Mouse (Mus musculus): ENCODE data around the gene Ufd1.

DNA sequence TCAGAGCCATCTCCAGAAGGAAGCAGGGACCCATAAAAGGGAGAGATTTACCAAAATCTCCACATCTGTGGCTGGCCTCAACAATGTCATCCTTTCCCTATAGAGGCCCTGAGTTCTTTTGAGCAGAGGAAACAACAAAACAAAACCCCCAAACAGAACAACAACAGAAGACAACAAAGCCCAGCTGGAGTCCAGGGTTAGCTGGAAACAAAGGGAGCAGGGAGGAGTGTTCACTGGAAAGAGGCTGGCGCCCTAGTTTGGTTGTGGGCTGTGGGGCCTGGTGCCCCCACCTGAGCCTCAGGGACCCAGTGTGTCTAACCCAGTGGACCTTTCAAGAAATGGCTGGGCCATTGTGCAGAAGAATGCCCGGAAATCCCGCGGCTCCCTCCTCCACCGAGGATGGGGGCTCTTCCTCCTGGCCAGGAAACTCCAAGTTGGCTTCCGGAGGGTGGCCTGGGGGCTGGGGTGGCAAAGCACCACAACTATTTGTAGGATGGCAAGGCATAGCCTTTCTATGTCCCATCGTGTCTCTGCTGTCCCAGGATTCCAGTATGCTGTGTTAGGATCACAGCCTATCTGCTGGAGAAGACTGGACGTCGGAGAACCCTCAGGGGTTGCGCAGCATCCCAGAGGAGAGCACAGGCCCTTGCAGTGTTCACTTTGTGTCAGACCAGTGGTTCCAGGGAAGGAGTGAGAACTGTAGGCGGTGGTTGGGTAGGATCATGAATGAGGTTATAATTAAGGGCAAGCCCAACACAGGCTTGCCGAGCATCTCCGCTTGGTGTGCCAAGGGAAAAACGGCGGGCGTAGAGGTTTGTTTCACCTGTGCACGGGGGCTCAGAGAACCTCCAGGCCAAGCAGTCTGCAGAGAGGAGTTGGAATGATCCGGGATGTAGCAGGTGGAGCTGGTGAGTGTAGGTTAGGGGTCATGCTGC, 35.7 kb upstream of the Ufd1 start:
- TF ChIP-seq POLR2A (IDR thresholded peaks at IDR 0.05; ENCODE audit: borderline replicate concordance, extremely low read depth, insufficient read depth, insufficient read length, poor library complexity, severe bottlenecking) (no peak), CTCF (IDR thresholded peaks at IDR 0.05; ENCODE audit: borderline replicate concordance, extremely low read depth, insufficient read depth, insufficient read length) (no peak)
